Mouse (Mus musculus) MEL (cell line): Measurements from ENCODE around the gene Ankdd1b. TPM values are rescaled to one million over a fixed set of nuclear protein-coding genes. Genes with fewer than 3 reads are reported as not detected.

ENCODE experiments used
- DNase-seq: peaks from one replicate; pipeline ENCODE4 v3.0.0; 2011; ENCODE audit warnings: low read depth, low spot score
- H3K27ac ChIP-seq: 2 replicates; pipeline ENCODE4 v1.5.1; 2012; ENCODE audit warnings: low read depth, mild to moderate bottlenecking, control low read depth, low read length, moderate library complexity; ENCODE audit not compliant: control insufficient read depth
- H3K27me3 ChIP-seq, 2 experiments: fragments of 150-350 bp in 1 of 2; sonication (generic) in 1 of 2; 2 replicates each; pipeline ENCODE4 v1.6.1; 2012; ENCODE audit warnings: low read length in 2 of 2, mild to moderate bottlenecking in 2 of 2, improper control_type of control experiment in 1 of 2, moderate library complexity in 1 of 2; ENCODE audit not compliant: insufficient read depth in 2 of 2, control insufficient read depth in 1 of 2
- H3K36me3 ChIP-seq, 2 experiments: 2 replicates each; pipeline ENCODE4 v1.6.1; 2012 to 2014; ENCODE audit warnings: low read length in 2 of 2, improper control_type of control experiment in 1 of 2, inconsistent platforms in 1 of 2, mild to moderate bottlenecking in 1 of 2; ENCODE audit not compliant: insufficient read depth in 2 of 2, control insufficient read depth in 1 of 2
- H3K4me1 ChIP-seq, 2 experiments: fragments of 150-350 bp in 1 of 2; sonication (generic) in 1 of 2; 2 replicates each; pipeline ENCODE4 v1.6.1; 2012; ENCODE audit warnings: low read length in 2 of 2, improper control_type of control experiment in 1 of 2, mild to moderate bottlenecking in 1 of 2; ENCODE audit not compliant: insufficient read depth in 2 of 2, control insufficient read depth in 1 of 2
- H3K4me3 ChIP-seq, 2 experiments: fragments of 150-350 bp in 1 of 2; sonication (generic) in 1 of 2; 2 replicates each; pipeline ENCODE4 v1.5.1; 2012; ENCODE audit warnings: low read depth in 2 of 2, low read length in 2 of 2, mild to moderate bottlenecking in 2 of 2, moderate library complexity in 2 of 2, control low read depth in 1 of 2, improper control_type of control experiment in 1 of 2; ENCODE audit not compliant: control insufficient read depth in 1 of 2, insufficient read depth in 1 of 2
- H3K79me2 ChIP-seq: 2 replicates; pipeline ENCODE4 v1.6.1; 2012; ENCODE audit warnings: mild to moderate bottlenecking, low read length, moderate library complexity; ENCODE audit not compliant: control insufficient read depth, poor library complexity, insufficient read depth
- H3K9ac ChIP-seq: 2 replicates; pipeline ENCODE4 v1.6.1; 2012; ENCODE audit warnings: low read depth, mild to moderate bottlenecking, control low read depth, low read length, moderate library complexity; ENCODE audit not compliant: control insufficient read depth, poor library complexity, severe bottlenecking
- H3K9me3 ChIP-seq: fragments of 150-350 bp; sonication (generic); replicated peaks from 2 replicates; pipeline ENCODE4 v1.6.1; 2012; ENCODE audit warnings: mild to moderate bottlenecking, low read length, improper control_type of control experiment, moderate library complexity; ENCODE audit not compliant: insufficient read depth
- CTCF ChIP-seq, 3 experiments: IDR thresholded peaks in 2 of 3; conservative IDR thresholded peaks in 1 of 3; 2 replicates each; pipeline ENCODE4 v1.5.1; 2011 to 2012; ENCODE audit warnings: low read length in 3 of 3, low read depth in 2 of 3, mild to moderate bottlenecking in 2 of 3, improper control_type of control experiment in 1 of 3, inconsistent platforms in 1 of 3, mixed read lengths in 1 of 3, moderate library complexity in 1 of 3; ENCODE audit not compliant: control insufficient read depth in 1 of 3, insufficient read depth in 1 of 3, poor library complexity in 1 of 3, severe bottlenecking in 1 of 3
- GATA1 ChIP-seq: IDR thresholded peaks from 2 replicates; pipeline ENCODE4 v1.6.1; 2011; ENCODE audit warnings: low read depth, low read length, improper control_type of control experiment
- MAX ChIP-seq: IDR thresholded peaks from 2 replicates; pipeline ENCODE4 v1.6.1; 2011; ENCODE audit warnings: low read length, improper control_type of control experiment
- MXI1 ChIP-seq: IDR thresholded peaks from 2 replicates; pipeline ENCODE4 v1.6.1; 2011; ENCODE audit warnings: mild to moderate bottlenecking, low read depth, low read length, improper control_type of control experiment
- NRF1 ChIP-seq: IDR thresholded peaks from 2 replicates; pipeline ENCODE4 v1.6.1; 2014; ENCODE audit warnings: low read depth, mild to moderate bottlenecking, inconsistent platforms, low read length, improper control_type of control experiment, moderate library complexity; ENCODE audit not compliant: poor library complexity, insufficient read depth, severe bottlenecking
- POLR2A ChIP-seq, 2 experiments: IDR thresholded peaks; 2 replicates each; pipeline ENCODE4 v1.6.1; 2011 to 2012; ENCODE audit warnings: low read length in 2 of 2, mild to moderate bottlenecking in 2 of 2, control low read depth in 1 of 2, improper control_type of control experiment in 1 of 2, low read depth in 1 of 2, moderate library complexity in 1 of 2; ENCODE audit not compliant: control insufficient read depth in 1 of 2, insufficient read depth in 1 of 2, poor library complexity in 1 of 2
- RAD21 ChIP-seq: IDR thresholded peaks from 2 replicates; pipeline ENCODE4 v1.6.1; 2011; ENCODE audit warnings: mild to moderate bottlenecking, low read depth, low read length, improper control_type of control experiment
- RCOR1 ChIP-seq: IDR thresholded peaks from 2 replicates; pipeline ENCODE4 v1.6.1; 2012; ENCODE audit warnings: low read depth, mild to moderate bottlenecking, inconsistent platforms, low read length, improper control_type of control experiment
- SIN3A ChIP-seq: IDR thresholded peaks from 2 replicates; pipeline ENCODE4 v1.6.1; 2012; ENCODE audit warnings: low read length, improper control_type of control experiment, inconsistent platforms
- SMC3 ChIP-seq: IDR thresholded peaks from 2 replicates; pipeline ENCODE4 v1.6.1; 2011; ENCODE audit warnings: low read depth, low read length, improper control_type of control experiment
- TAL1 ChIP-seq: IDR thresholded peaks from 2 replicates; pipeline ENCODE4 v1.6.1; 2012; ENCODE audit warnings: mild to moderate bottlenecking, inconsistent platforms, low read length, moderate library complexity, mixed read lengths
- TBP ChIP-seq: IDR thresholded peaks from 2 replicates; pipeline ENCODE4 v1.8.0; 2011; ENCODE audit warnings: low read depth, low read length, improper control_type of control experiment
- ZC3H11A ChIP-seq: IDR thresholded peaks from 2 replicates; pipeline ENCODE4 v1.6.1; 2012; ENCODE audit warnings: low read depth, mild to moderate bottlenecking, inconsistent platforms, low read length, improper control_type of control experiment
- ZKSCAN1 ChIP-seq: IDR thresholded peaks from 2 replicates; pipeline ENCODE4 v1.6.1; 2012; ENCODE audit warnings: low read depth, mild to moderate bottlenecking, inconsistent platforms, low read length, improper control_type of control experiment, moderate library complexity
- ZMIZ1 ChIP-seq: IDR thresholded peaks from 2 replicates; pipeline ENCODE4 v1.6.1; 2012; ENCODE audit warnings: low read depth, mild to moderate bottlenecking, inconsistent platforms, low read length, improper control_type of control experiment, moderate library complexity
- ZNF384 ChIP-seq: IDR thresholded peaks from 2 replicates; pipeline ENCODE4 v1.6.1; 2012; ENCODE audit warnings: low read depth, mild to moderate bottlenecking, inconsistent platforms, low read length, improper control_type of control experiment
- polyA plus RNA-seq, 2 experiments: library from polyadenylated mRNA; stranded (reverse) in 1 of 2; unstranded in 1 of 2; fragments of >175 nt in 1 of 2; fragments of >200 nt in 1 of 2; gene quantifications; 2 replicates each; pipeline versions ENCODE4 v1.2.1 to v1.2.4; 2012; ENCODE audit warnings: low replicate concordance in 2 of 2, low read depth in 1 of 2; ENCODE audit not compliant: insufficient read length in 2 of 2, insufficient read depth in 1 of 2, missing spikeins in 1 of 2
- total RNA-seq: library from RNA; depleted of rRNA; stranded (reverse); fragments of 300-350 nt; gene quantifications from 2 replicates; pipeline ENCODE4 v1.2.3, GENCODE M21; 2012

Gene Ankdd1b
- total and polyA plus RNA-seq, 3 experiments = 0.12 TPM; not detected in 2

DNA sequence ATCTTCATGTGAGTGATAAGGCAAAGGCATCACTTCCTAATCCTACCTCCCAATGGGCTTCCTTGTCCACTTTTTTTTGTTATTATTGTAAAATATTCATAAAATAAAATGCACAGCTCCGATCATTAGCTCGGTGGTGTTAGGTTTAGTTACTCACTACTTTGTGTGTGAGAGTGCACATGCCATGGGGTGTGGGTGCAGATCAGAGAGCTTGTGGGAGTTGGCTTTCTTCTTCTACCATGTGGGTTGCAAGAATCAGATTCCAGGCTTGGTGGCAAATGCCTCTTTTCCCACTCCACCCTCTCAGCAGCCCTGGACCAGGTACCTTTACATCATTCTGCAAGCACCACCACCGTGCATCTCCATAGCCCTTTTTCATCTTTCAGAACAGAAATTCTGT is 18.4 kb downstream of the Ankdd1b start:
- Histone ChIP-seq H3K4me3 (no peak overlapping the region), H3K4me1 (peaks cover 4 to 9% of the 10 kb centered on the region in 2 experiments; a peak in 3 of 4 replicates), H3K9ac (no peak overlapping the region), H3K79me2 (no peaks in the 10 kb centered on the region), H3K36me3 (peaks cover 0 to 2% of the 10 kb centered on the region in 2 experiments; a peak in 2 of 4 replicates), H3K9me3 (no peaks in the 10 kb centered on the region), H3K27ac (no peak overlapping the region), H3K27me3 (no peaks in the 10 kb centered on the region)
- TF ChIP-seq MAX (no peak), POLR2A (IDR thresholded peaks at IDR 0.05; ENCODE audit: control insufficient read depth in 1 of 2, insufficient read depth in 1 of 2, low read depth in 1 of 2, low read length in 2 of 2, poor library complexity in 1 of 2) (no peak), RAD21 (no peak), SIN3A (no peak), MXI1 (no peak)
- no peak for DNase-seq

DNA sequence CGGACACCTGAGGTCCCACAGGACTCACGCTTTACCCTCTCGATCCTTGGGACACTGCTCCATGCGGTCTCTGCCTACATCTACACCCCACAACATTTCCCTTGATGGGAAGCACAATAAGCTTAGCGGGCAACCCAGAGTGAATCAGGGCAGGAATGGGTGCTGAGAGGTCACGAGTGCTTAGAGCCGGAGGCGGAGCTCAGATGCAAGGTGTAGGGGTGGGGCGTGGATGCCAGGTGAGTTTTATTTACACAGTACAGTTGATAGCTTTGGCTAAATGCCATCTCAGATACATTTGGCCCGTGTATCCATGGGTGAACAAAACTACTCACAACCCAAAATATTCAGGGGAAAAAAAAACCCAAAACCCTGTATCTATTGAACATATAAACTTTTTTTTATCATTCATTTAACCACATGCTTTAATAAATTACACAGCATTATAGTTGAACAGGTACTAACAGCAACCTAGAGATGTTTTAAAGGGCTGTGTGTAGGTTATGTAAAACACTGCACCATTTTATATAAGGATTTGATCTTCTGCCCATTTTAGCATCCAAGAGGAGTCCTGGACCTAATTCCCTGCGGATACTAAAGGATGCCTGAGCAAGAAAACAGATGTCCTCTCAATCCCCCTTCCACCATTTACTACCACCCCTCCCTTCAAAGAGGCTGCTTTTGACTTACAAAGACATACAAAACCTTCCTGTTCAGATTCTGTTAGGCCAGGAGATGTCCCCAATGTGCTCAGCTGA is 19.4 kb downstream of the Ankdd1b start:
- H3K79me2 ChIP-seq = no peaks in the 10 kb centered on the region
- H3K9ac ChIP-seq = no peak overlapping the region
- H3K4me3 ChIP-seq = no peak overlapping the region
- no peaks in the 10 kb centered on the region for H3K27me3 ChIP-seq
- TF ChIP-seq GATA1 (no peak), ZC3H11A (no peak)
- peaks cover 0 to 5% of the 10 kb centered on the region in 2 experiments; a peak in 2 of 4 replicates for H3K4me1 ChIP-seq
- H3K27ac ChIP-seq = no peak overlapping the region
- no peak for DNase-seq
- H3K36me3 ChIP-seq = no peaks in the 10 kb centered on the region
- H3K9me3 ChIP-seq = no peaks in the 10 kb centered on the region

DNA sequence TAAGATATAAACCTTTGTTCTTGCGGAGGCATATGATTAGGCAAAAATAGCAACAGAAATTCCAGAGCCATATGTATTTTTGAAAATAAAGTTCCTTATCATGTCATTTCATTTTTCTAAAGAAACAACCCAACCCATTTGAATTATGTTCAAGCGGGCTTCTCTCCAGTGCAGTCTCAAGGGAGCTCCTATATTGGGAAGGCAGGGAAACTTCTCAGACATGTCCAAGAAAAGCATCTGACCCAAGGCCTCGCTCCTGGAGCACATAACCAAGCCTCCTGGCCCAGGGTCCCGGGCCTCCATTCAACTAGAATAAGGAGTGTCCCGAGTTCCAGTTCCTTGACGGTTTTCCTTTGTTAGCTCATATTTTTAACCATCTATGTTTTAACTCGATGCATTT is 20.1 kb downstream of the Ankdd1b start:
- no peaks in the 10 kb centered on the region for H3K27me3 ChIP-seq
- DNase-seq = no peak
- no peaks in the 10 kb centered on the region for H3K9me3 ChIP-seq
- H3K9ac ChIP-seq = no peak overlapping the region
- peaks cover 0 to 5% of the 10 kb centered on the region in 2 experiments; a peak in 2 of 4 replicates for H3K4me1 ChIP-seq
- TF ChIP-seq ZKSCAN1 = no peak
- no peak for TF ChIP-seq RCOR1
- TF ChIP-seq ZNF384 = no peak
- no peak for TF ChIP-seq TAL1
- TF ChIP-seq TBP = no peak
- TF ChIP-seq ZMIZ1 = no peak
- no peak for TF ChIP-seq CTCF (IDR thresholded peaks at IDR 0.05 in 2 of 3, conservative IDR thresholded peaks at IDR 0.05 in 1 of 3; ENCODE audit: control insufficient read depth in 1 of 3, insufficient read depth in 1 of 3, low read depth in 2 of 3, low read length in 3 of 3, poor library complexity in 1 of 3, severe bottlenecking in 1 of 3)
- no peak for TF ChIP-seq MAX
- TF ChIP-seq POLR2A (IDR thresholded peaks at IDR 0.05; ENCODE audit: control insufficient read depth in 1 of 2, insufficient read depth in 1 of 2, low read depth in 1 of 2, low read length in 2 of 2, poor library complexity in 1 of 2) = no peak
- TF ChIP-seq NRF1 = no peak
- no peak for TF ChIP-seq MXI1
- TF ChIP-seq SMC3 = no peak
- TF ChIP-seq, all 39 proteins: peak for 0
- Histone ChIP-seq H3K36me3 (no peaks in the 10 kb centered on the region), H3K27ac (no peak overlapping the region), H3K4me3 (no peak overlapping the region), H3K79me2 (no peaks in the 10 kb centered on the region)
